Mouse (Mus musculus): ENCODE results near the gene Selp. TPM values are rescaled to one million over a fixed set of nuclear protein-coding genes. Genes with fewer than 3 reads are reported as not detected.

Gene Selp
- total and polyA plus RNA-seq, 3 experiments = not detected

DNA sequence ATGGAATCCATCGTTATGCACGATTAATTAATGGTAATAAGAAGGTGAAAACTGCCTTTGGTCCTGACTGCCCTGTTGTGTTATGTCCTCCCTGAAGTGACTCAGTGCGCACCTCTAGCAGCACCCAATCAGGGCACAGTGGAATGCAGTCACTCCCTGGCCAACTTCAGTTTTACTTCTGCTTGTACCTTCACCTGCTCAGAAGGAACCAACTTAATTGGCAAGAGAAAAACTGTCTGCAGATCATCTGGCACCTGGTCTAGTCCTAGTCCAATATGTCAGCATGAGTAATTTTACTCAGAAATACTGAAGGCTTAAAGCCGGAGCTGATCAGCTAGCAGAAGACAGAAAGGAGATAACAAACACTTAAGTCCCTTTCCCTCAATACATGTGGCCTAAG is 44.6 kb upstream of the Selp start:
- Histone ChIP-seq H3K9ac (ENCODE audit: control insufficient read depth, low read depth, low read length, poor library complexity, severe bottlenecking) (no peak overlapping the region), H3K4me1 (ENCODE audit: control insufficient read depth in 1 of 2, insufficient read depth in 2 of 2, low read length in 2 of 2) (peaks cover 9 to 12% of the 10 kb centered on the region in 2 experiments), H3K4me3 (ENCODE audit: control insufficient read depth in 1 of 2, insufficient read depth in 1 of 2, low read depth in 2 of 2, low read length in 2 of 2) (no peak overlapping the region), H3K79me2 (ENCODE audit: control insufficient read depth, insufficient read depth, low read length, poor library complexity) (no peaks in the 10 kb centered on the region), H3K27ac (ENCODE audit: control insufficient read depth, low read depth, low read length) (no peak overlapping the region), H3K27me3 (ENCODE audit: control insufficient read depth in 1 of 2, insufficient read depth in 2 of 2, low read length in 2 of 2) (no peaks in the 10 kb centered on the region; a peak in 1 of 4 replicates), H3K36me3 (ENCODE audit: control insufficient read depth in 1 of 2, insufficient read depth in 2 of 2, low read length in 2 of 2) (peaks cover 0 to 7% of the 10 kb centered on the region in 2 experiments; a peak in 2 of 4 replicates), H3K9me3 (replicated peaks; ENCODE audit: insufficient read depth, low read length) (no peaks in the 10 kb centered on the region)
- DNase-seq (ENCODE audit: low read depth, low spot score) = no peak
- TF ChIP-seq CHD1 (IDR thresholded peaks at IDR 0.05; ENCODE audit: low read depth, low read length) (no peak), RAD21 (IDR thresholded peaks at IDR 0.05; ENCODE audit: low read depth, low read length) (no peak), ETS1 (IDR thresholded peaks at IDR 0.05; ENCODE audit: low read depth, low read length) (no peak), ELF1 (IDR thresholded peaks at IDR 0.05; ENCODE audit: low read depth, low read length) (no peak), BHLHE40 (IDR thresholded peaks at IDR 0.05; ENCODE audit: borderline replicate concordance, low read depth, low read length) (no peak), MAFK (IDR thresholded peaks at IDR 0.05; ENCODE audit: borderline replicate concordance, low read depth, low read length) (no peak), ZC3H11A (IDR thresholded peaks at IDR 0.05; ENCODE audit: low read depth, low read length) (no peak), SMC3 (IDR thresholded peaks at IDR 0.05; ENCODE audit: low read depth, low read length) (no peak), GABPA (IDR thresholded peaks at IDR 0.05; ENCODE audit: low read depth, low read length) (no peak), CHD2 (IDR thresholded peaks at IDR 0.05; ENCODE audit: low read length) (no peak), TAL1 (IDR thresholded peaks at IDR 0.05; ENCODE audit: low read length) (no peak), NRF1 (IDR thresholded peaks at IDR 0.05; ENCODE audit: insufficient read depth, low read depth, low read length, poor library complexity, severe bottlenecking) (no peak), TCF12 (IDR thresholded peaks at IDR 0.05; ENCODE audit: low read depth, low read length) (no peak)

DNA sequence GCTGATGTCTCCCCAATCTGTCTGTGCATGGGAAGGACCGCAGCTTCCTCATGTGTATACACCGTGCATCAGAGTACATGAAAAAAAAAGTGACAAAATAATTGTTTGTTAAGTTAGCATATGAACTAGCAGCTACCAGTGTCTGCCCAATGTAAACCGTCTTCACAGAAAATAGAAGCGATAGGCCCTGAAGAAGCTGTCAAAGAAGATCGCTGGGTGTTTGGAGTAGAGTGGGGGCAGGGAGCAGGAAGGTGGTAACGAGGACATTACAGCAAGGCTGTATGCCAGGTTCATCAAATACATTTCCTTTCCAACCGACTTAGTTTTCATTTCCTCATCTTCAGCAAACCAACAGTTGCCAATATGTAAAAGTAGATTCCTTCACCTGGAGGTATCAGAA is 44.0 kb upstream of the Selp start:
- H3K4me1 ChIP-seq (ENCODE audit: control insufficient read depth in 1 of 2, insufficient read depth in 2 of 2, low read length in 2 of 2) = peaks cover 9 to 12% of the 10 kb centered on the region in 2 experiments
- H3K4me3 ChIP-seq (ENCODE audit: control insufficient read depth in 1 of 2, insufficient read depth in 1 of 2, low read depth in 2 of 2, low read length in 2 of 2) = no peak overlapping the region
- DNase-seq (ENCODE audit: low read depth, low spot score) = no peak
- H3K27ac ChIP-seq (ENCODE audit: control insufficient read depth, low read depth, low read length) = no peak overlapping the region
- H3K79me2 ChIP-seq (ENCODE audit: control insufficient read depth, insufficient read depth, low read length, poor library complexity) = no peaks in the 10 kb centered on the region
- H3K9me3 ChIP-seq (replicated peaks; ENCODE audit: insufficient read depth, low read length) = no peaks in the 10 kb centered on the region
- H3K9ac ChIP-seq (ENCODE audit: control insufficient read depth, low read depth, low read length, poor library complexity, severe bottlenecking) = no peak overlapping the region
- no peaks in the 10 kb centered on the region; a peak in 1 of 4 replicates for H3K27me3 ChIP-seq (ENCODE audit: control insufficient read depth in 1 of 2, insufficient read depth in 2 of 2, low read length in 2 of 2)
- no peak for TF ChIP-seq MAFK (IDR thresholded peaks at IDR 0.05; ENCODE audit: borderline replicate concordance, low read depth, low read length)
- no peak for TF ChIP-seq TBP (IDR thresholded peaks at IDR 0.05; ENCODE audit: low read depth, low read length)
- TF ChIP-seq MEF2A (IDR thresholded peaks at IDR 0.05; ENCODE audit: extremely low read depth, insufficient replicate concordance, low read depth, low read length, poor library complexity, severe bottlenecking) = no peak
- TF ChIP-seq POLR2A (IDR thresholded peaks at IDR 0.05; ENCODE audit: control insufficient read depth in 1 of 2, insufficient read depth in 1 of 2, low read depth in 1 of 2, low read length in 2 of 2, poor library complexity in 1 of 2) = no peak
- no peak for TF ChIP-seq EP300 (IDR thresholded peaks at IDR 0.05; ENCODE audit: low read depth in 1 of 2, low read length in 2 of 2)
- no peak for TF ChIP-seq ZNF384 (IDR thresholded peaks at IDR 0.05; ENCODE audit: low read depth, low read length)
- TF ChIP-seq ELF1 (IDR thresholded peaks at IDR 0.05; ENCODE audit: low read depth, low read length) = no peak
- TF ChIP-seq RCOR1 (IDR thresholded peaks at IDR 0.05; ENCODE audit: low read depth, low read length) = no peak
- no peak for TF ChIP-seq MYC (IDR thresholded peaks at IDR 0.05; ENCODE audit: low read depth, low read length)
- TF ChIP-seq RAD21 (IDR thresholded peaks at IDR 0.05; ENCODE audit: low read depth, low read length) = no peak
- TF ChIP-seq BHLHE40 (IDR thresholded peaks at IDR 0.05; ENCODE audit: borderline replicate concordance, low read depth, low read length) = no peak
- no peak for TF ChIP-seq E2F4 (IDR thresholded peaks at IDR 0.05; ENCODE audit: borderline replicate concordance, low read depth, low read length)
- TF ChIP-seq SMC3 (IDR thresholded peaks at IDR 0.05; ENCODE audit: low read depth, low read length) = no peak
- TF ChIP-seq TAL1 (IDR thresholded peaks at IDR 0.05; ENCODE audit: low read length) = no peak
- TF ChIP-seq TCF12 (IDR thresholded peaks at IDR 0.05; ENCODE audit: low read depth, low read length) = no peak
- no peak for TF ChIP-seq POLR2AphosphoS5 (IDR thresholded peaks at IDR 0.05; ENCODE audit: borderline replicate concordance, low read depth, low read length)
- TF ChIP-seq CHD2 (IDR thresholded peaks at IDR 0.05; ENCODE audit: low read length) = no peak
- no peak for TF ChIP-seq GABPA (IDR thresholded peaks at IDR 0.05; ENCODE audit: low read depth, low read length)
- peaks cover 0 to 7% of the 10 kb centered on the region in 2 experiments; a peak in 2 of 4 replicates for H3K36me3 ChIP-seq (ENCODE audit: control insufficient read depth in 1 of 2, insufficient read depth in 2 of 2, low read length in 2 of 2)

All from MEL (cell line).